Mouse (Mus musculus) intestine, postnatal 0 days (tissue): ENCODE results near the gene Gm17018. TPM values are rescaled to one million over a fixed set of nuclear protein-coding genes. Genes with fewer than 3 reads are reported as not detected.

Experiments used
- ATAC-seq: fragments of 200-750 bp; cut with Nextera tagmentation; 2 replicates; pipeline ENCODE4 v1.8.0; 2017; ENCODE audit warnings: mild to moderate bottlenecking, moderate TSS enrichment, moderate library complexity
- H3K27ac ChIP-seq: fragments of 300-500 bp; sonication (generic); 2 replicates; pipeline ENCODE4 v1.5.1; 2014; ENCODE audit warnings: mild to moderate bottlenecking, low read depth, low read length, moderate library complexity
- H3K27me3 ChIP-seq: fragments of 300-500 bp; sonication (generic); replicated peaks from 2 replicates; pipeline ENCODE4 v1.6.1; 2014; ENCODE audit warnings: low read length, mixed read lengths; ENCODE audit not compliant: control insufficient read depth, insufficient read depth
- H3K36me3 ChIP-seq: fragments of 300-500 bp; sonication (generic); 2 replicates; pipeline ENCODE4 v1.6.1; 2014; ENCODE audit warnings: mild to moderate bottlenecking, moderate library complexity; ENCODE audit not compliant: control insufficient read depth, insufficient read depth
- H3K4me1 ChIP-seq: fragments of 300-500 bp; sonication (generic); replicated peaks from 2 replicates; pipeline ENCODE4 v1.6.1; 2014; ENCODE audit warnings: antibody characterized with exemption, low read length, mixed read lengths; ENCODE audit not compliant: control insufficient read depth, insufficient read depth
- H3K4me2 ChIP-seq: fragments of 300-500 bp; sonication (generic); replicated peaks from 2 replicates; pipeline ENCODE4 v1.6.1; 2014; ENCODE audit warnings: low read depth, mild to moderate bottlenecking, moderate library complexity
- H3K4me3 ChIP-seq: fragments of 300-500 bp; sonication (generic); 2 replicates; pipeline ENCODE4 v1.5.1; 2014; ENCODE audit warnings: low read depth, low read length
- H3K9ac ChIP-seq: fragments of 300-500 bp; sonication (generic); 2 replicates; pipeline ENCODE4 v1.6.1; 2014; ENCODE audit warnings: mild to moderate bottlenecking, low read depth, low read length
- H3K9me3 ChIP-seq: fragments of 300-500 bp; sonication (generic); 2 replicates; pipeline ENCODE4 v1.6.1; 2016; ENCODE audit warnings: mixed run types; ENCODE audit not compliant: control insufficient read depth
- CTCF ChIP-seq: sonication (generic); IDR thresholded peaks from 2 replicates; pipeline ENCODE4 v1.5.1; 2016; ENCODE audit warnings: low read depth, mild to moderate bottlenecking, control low read depth, antibody characterized with exemption, moderate library complexity
- WGBS: fragments of 180-500 bp; shearing (Covaris S2); extraction: QIAGEN DNeasy Blood & Tissue Kit; methylation state at CpG from one replicate; pipeline ENCODE4 v1.1.7; 2014; 5-methylcytosine and 5-hydroxymethylcytosine counted together
- polyA plus RNA-seq: library from polyadenylated mRNA; unstranded; fragments of >200 nt; fragmentation: Nextera tagmentation; extraction: Ambion mirVana; gene quantifications from 2 replicates; pipeline ENCODE4 v1.2.1, GENCODE M21; 2015

Gm17018 gene
- polyA plus RNA-seq, 1 experiment from 2014 or later: 24.7 TPM

- H3K9ac ChIP-seq: no peak overlapping the region
- ATAC-seq: no peak
- 63% methylated on average over 12 of the region's 12 CpGs for WGBS
Measured at GRCm38 (mm10) chr19:45615415-45616213, 55.2 kb downstream of the Gm17018 start.

GRCm38 (mm10) chr19:45616214-45616518, 55.8 kb downstream of the Gm17018 start:
- Histone ChIP-seq H3K9me3 (no peaks in the 10 kb centered on the region), H3K4me2 (no peak overlapping the region), H3K9ac (no peak overlapping the region), H3K27me3 (no peaks in the 10 kb centered on the region), H3K27ac (no peak overlapping the region), H3K36me3 (peaks cover 7% of the 10 kb centered on the region; the same call in 1 of the 2 replicates), H3K4me1 (no peaks in the 10 kb centered on the region), H3K4me3 (no peak overlapping the region)
- TF ChIP-seq CTCF: no peak
- WGBS: 76% methylated on average over 4 of the region's 4 CpGs
- ATAC-seq: no peak

More at GRCm38 (mm10) chr19:45615415-45616213, 55.2 kb downstream of the Gm17018 start:
- Histone ChIP-seq H3K36me3 (peaks cover 3% of the 10 kb centered on the region; the same call in 1 of the 2 replicates), H3K9me3 (no peaks in the 10 kb centered on the region), H3K4me3 (no peak overlapping the region), H3K27ac (no peak overlapping the region), H3K27me3 (no peaks in the 10 kb centered on the region), H3K4me2 (no peak overlapping the region), H3K4me1 (no peaks in the 10 kb centered on the region)
- TF ChIP-seq CTCF: no peak

- Histone ChIP-seq H3K9ac (no peak overlapping the region), H3K4me3 (no peak overlapping the region), H3K4me2 (no peak overlapping the region), H3K4me1 (no peaks in the 10 kb centered on the region), H3K36me3 (peaks cover 11% of the 10 kb centered on the region; the same call in 1 of the 2 replicates), H3K27me3 (no peaks in the 10 kb centered on the region), H3K9me3 (no peaks in the 10 kb centered on the region), H3K27ac (no peak overlapping the region)
- TF ChIP-seq CTCF: no peak
- 53% methylated on average over 7 of the region's 7 CpGs for WGBS
- ATAC-seq: no peak
Measured at GRCm38 (mm10) chr19:45616735-45617134, 56.3 kb downstream of the Gm17018 start.

- H3K4me3 ChIP-seq: no peak overlapping the region
- H3K27ac ChIP-seq: no peak overlapping the region
- no peaks in the 10 kb centered on the region for H3K4me1 ChIP-seq
- no peak overlapping the region for H3K9ac ChIP-seq
- H3K9me3 ChIP-seq: no peaks in the 10 kb centered on the region
- H3K4me2 ChIP-seq: no peak overlapping the region
- peaks cover 12% of the 10 kb centered on the region; the same call in 1 of the 2 replicates for H3K36me3 ChIP-seq
- no peaks in the 10 kb centered on the region for H3K27me3 ChIP-seq
- TF ChIP-seq CTCF: no peak
- no peak for ATAC-seq
- 68% methylated on average over 6 of the region's 6 CpGs for WGBS
Measured at GRCm38 (mm10) chr19:45618184-45618583, 57.8 kb downstream of the Gm17018 start.

- Histone ChIP-seq H3K27me3 (no peaks in the 10 kb centered on the region), H3K4me2 (no peak overlapping the region), H3K9ac (no peak overlapping the region), H3K27ac (no peak overlapping the region), H3K4me3 (no peak overlapping the region), H3K36me3 (peaks cover 16% of the 10 kb centered on the region; the same call in 1 of the 2 replicates), H3K9me3 (no peaks in the 10 kb centered on the region), H3K4me1 (no peaks in the 10 kb centered on the region)
- TF ChIP-seq CTCF: no peak
- 76% methylated on average over 14 of the region's 14 CpGs for WGBS
- no peak for ATAC-seq
Measured at GRCm38 (mm10) chr19:45619744-45620501, 59.5 kb downstream of the Gm17018 start.

GRCm38 (mm10) chr19:45621061-45621460, 60.6 kb downstream of the Gm17018 start:
- 73% methylated on average over 7 of the region's 7 CpGs for WGBS
- TF ChIP-seq CTCF: no peak
- no peak for ATAC-seq

More at GRCm38 (mm10) chr19:45621061-45621460, 60.6 kb downstream of the Gm17018 start:
- Histone ChIP-seq H3K4me3 (no peak overlapping the region), H3K4me1 (no peaks in the 10 kb centered on the region), H3K9ac (no peak overlapping the region), H3K4me2 (no peak overlapping the region), H3K27me3 (no peaks in the 10 kb centered on the region), H3K9me3 (no peaks in the 10 kb centered on the region), H3K36me3 (peaks cover 17% of the 10 kb centered on the region; the same call in 1 of the 2 replicates), H3K27ac (no peak overlapping the region)
